Mouse (Mus musculus): Measurements from ENCODE around the gene Emc9. TPM values are rescaled to one million over a fixed set of nuclear protein-coding genes. Genes with fewer than 3 reads are reported as not detected.

The Emc9 gene
- polyA plus RNA-seq, 1 experiment from 2014 or later, result 46.2 TPM

DNA sequence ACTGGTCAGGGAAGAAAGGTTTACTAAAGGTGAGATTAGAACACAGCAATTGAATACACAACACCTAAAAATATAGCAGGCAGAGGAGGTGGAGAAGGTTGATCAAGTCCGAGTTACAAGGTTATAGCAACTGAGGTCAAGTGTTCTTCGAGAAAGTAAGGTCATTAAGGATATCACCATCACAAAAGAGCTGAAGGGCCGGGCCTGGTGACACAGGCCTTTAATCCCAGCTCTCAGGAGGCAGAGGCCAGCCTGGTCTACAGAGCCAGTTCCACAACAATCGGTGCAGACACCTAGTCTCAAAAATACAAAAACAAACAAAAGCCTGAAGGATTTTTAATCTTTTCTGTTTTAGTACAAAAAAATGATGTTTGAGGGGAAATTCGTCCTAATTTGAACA is 33.8 kb downstream of the Emc9 start:
- Histone ChIP-seq H3K9me3 (ENCODE audit: control insufficient read depth, low read length) (no peaks in the 10 kb centered on the region), H3K36me3 (ENCODE audit: control insufficient read depth, insufficient read depth, low read length) (peaks cover 17% of the 10 kb centered on the region), H3K27me3 (replicated peaks; ENCODE audit: control insufficient read depth, insufficient read depth, low read length) (no peaks in the 10 kb centered on the region), H3K4me2 (no peak overlapping the region), H3K4me3 (ENCODE audit: low read depth, low read length) (no peak overlapping the region), H3K4me1 (replicated peaks; ENCODE audit: control insufficient read depth, insufficient read depth, low read length) (no peaks in the 10 kb centered on the region; the same call in 1 of the 2 replicates), H3K9ac (ENCODE audit: low read depth, low read length) (no peak overlapping the region), H3K27ac (ENCODE audit: low read depth, low read length) (no peak overlapping the region)
- DNase-seq (ENCODE audit: low spot score) (no peak), ATAC-seq (replicated peaks; ENCODE audit: low FRiP score) (no peak)
- 74% methylated on average over 5 of the region's 5 CpGs for WGBS

DNA sequence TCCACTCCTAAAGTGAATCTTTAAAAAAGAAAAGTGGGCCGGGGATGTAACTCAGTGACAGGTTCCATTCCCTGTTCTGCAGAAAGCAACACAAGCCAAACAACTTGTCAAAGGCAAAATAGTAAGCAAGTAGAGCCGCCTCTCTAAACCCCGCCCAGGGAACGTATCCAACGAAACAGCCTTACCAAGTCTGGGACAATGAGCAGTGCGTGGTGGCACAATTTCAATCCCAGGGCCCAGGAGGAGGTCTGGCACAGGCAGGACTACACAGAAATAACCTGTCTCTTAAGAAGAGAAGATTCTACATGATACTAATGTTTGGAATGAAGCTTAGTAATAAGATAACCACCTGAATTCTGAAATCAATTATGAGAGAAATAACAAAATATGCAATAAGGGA is 34.9 kb downstream of the Emc9 start:
- DNase-seq (ENCODE audit: low spot score) (no peak), ATAC-seq (replicated peaks; ENCODE audit: low FRiP score) (no peak)
- H3K4me3 ChIP-seq (ENCODE audit: low read depth, low read length), result no peak overlapping the region
- peaks cover 24% of the 10 kb centered on the region for H3K36me3 ChIP-seq (ENCODE audit: control insufficient read depth, insufficient read depth, low read length)
- no peaks in the 10 kb centered on the region for H3K9me3 ChIP-seq (ENCODE audit: control insufficient read depth, low read length)
- no peak overlapping the region for H3K4me2 ChIP-seq
- no peak overlapping the region for H3K9ac ChIP-seq (ENCODE audit: low read depth, low read length)
- no peaks in the 10 kb centered on the region for H3K4me1 ChIP-seq (replicated peaks; ENCODE audit: control insufficient read depth, insufficient read depth, low read length)
- H3K27ac ChIP-seq (ENCODE audit: low read depth, low read length), result no peak overlapping the region
- no peaks in the 10 kb centered on the region for H3K27me3 ChIP-seq (replicated peaks; ENCODE audit: control insufficient read depth, insufficient read depth, low read length)
- WGBS, result 89% methylated on average over 6 of the region's 6 CpGs

DNA sequence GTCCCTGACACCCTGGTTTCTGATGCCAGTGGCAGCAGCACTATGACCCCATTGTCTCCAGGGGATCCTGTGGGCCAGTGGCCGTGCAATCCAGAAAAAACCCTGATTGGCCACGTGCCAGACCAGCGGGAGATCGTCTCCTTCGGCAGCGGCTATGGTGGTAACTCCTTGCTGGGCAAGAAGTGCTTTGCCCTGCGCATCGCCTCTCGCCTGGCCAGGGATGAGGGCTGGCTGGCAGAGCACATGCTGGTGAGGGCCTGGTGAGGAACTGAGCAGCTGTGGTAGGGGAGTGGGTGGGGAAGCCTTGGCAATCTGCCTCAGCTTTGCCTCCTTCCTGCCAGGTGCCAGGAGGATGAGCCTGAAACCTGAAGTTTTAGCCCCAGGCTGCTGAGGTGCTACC is 40.8 kb downstream of the Emc9 start:
- Histone ChIP-seq H3K4me2 (no peak overlapping the region), H3K27ac (ENCODE audit: low read depth, low read length) (no peak overlapping the region), H3K27me3 (replicated peaks; ENCODE audit: control insufficient read depth, insufficient read depth, low read length) (no peaks in the 10 kb centered on the region), H3K36me3 (ENCODE audit: control insufficient read depth, insufficient read depth, low read length) (peaks cover 43% of the 10 kb centered on the region), H3K9me3 (ENCODE audit: control insufficient read depth, low read length) (no peaks in the 10 kb centered on the region), H3K4me3 (ENCODE audit: low read depth, low read length) (no peak overlapping the region), H3K4me1 (replicated peaks; ENCODE audit: control insufficient read depth, insufficient read depth, low read length) (peaks cover 17% of the 10 kb centered on the region), H3K9ac (ENCODE audit: low read depth, low read length) (no peak overlapping the region)
- no peak for ATAC-seq (replicated peaks; ENCODE audit: low FRiP score)
- 89% methylated on average over 9 of the region's 9 CpGs for WGBS
- DNase-seq (ENCODE audit: low spot score), result no peak

DNA sequence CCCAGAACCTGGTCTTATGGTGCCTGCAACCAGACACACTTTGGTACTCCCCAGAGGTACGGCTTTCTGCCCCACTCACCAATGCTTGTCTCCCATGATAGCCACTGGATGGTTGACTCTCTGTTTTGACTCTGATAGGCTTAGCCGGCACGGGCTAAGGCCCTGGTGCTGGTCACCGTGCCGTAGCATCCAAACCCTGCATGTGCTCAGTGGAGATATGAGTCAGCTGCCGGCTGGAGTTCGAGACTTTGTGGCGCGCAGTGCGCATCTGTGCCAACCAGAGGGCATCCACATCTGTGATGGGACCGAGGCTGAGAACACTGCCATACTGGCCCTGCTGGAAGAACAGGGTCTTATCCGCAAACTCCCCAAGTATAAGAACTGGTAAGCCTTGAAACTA is 42.8 kb downstream of the Emc9 start:
- no peaks in the 10 kb centered on the region for H3K27me3 ChIP-seq (replicated peaks; ENCODE audit: control insufficient read depth, insufficient read depth, low read length)
- H3K4me2 ChIP-seq, result peak overlapping the region; percentile 92
- H3K9ac ChIP-seq (ENCODE audit: low read depth, low read length), result no peak overlapping the region
- H3K27ac ChIP-seq (ENCODE audit: low read depth, low read length), result no peak overlapping the region
- H3K4me1 ChIP-seq (replicated peaks; ENCODE audit: control insufficient read depth, insufficient read depth, low read length), result peaks cover 17% of the 10 kb centered on the region
- DNase-seq (ENCODE audit: low spot score) (no peak), ATAC-seq (replicated peaks; ENCODE audit: low FRiP score) (no peak)
- H3K36me3 ChIP-seq (ENCODE audit: control insufficient read depth, insufficient read depth, low read length), result peaks cover 27% of the 10 kb centered on the region
- no peak overlapping the region for H3K4me3 ChIP-seq (ENCODE audit: low read depth, low read length)
- 91% methylated on average over 12 of the region's 12 CpGs for WGBS
- H3K9me3 ChIP-seq (ENCODE audit: control insufficient read depth, low read length), result no peaks in the 10 kb centered on the region

DNA sequence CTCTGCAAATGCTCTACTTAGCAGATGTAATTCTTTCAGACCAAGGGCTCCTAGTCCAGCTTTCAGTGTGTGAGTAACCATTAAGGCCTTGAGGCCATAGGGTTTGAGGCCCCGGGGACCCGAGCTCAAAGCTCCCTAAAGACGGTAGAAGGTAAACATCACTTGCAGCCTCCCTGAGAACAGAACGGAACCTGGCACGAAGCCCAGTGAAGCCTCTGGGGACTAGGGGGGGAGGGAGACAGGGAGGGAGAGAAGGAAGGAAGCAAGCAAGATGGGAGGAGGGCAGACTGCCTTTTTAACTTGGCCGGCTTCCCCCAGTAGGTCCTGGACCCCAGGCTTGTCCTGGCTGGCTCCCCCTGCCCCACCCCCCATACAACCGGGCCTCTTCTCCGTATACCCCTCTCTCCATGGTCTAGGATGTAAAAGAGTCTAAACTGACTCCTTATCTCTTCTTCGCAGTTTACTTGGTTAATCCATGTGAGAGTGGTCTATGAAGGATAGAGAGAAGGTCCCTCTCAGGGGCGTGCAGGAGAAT is 44.2 kb downstream of the Emc9 start:
- Histone ChIP-seq H3K4me2 (peak overlapping the region; percentile 92), H3K9ac (ENCODE audit: low read depth, low read length) (peak overlapping the region; percentile 88), H3K4me3 (ENCODE audit: low read depth, low read length) (peak overlapping the region; percentile 78), H3K36me3 (ENCODE audit: control insufficient read depth, insufficient read depth, low read length) (peaks cover 21% of the 10 kb centered on the region), H3K9me3 (ENCODE audit: control insufficient read depth, low read length) (no peaks in the 10 kb centered on the region), H3K4me1 (replicated peaks; ENCODE audit: control insufficient read depth, insufficient read depth, low read length) (peaks cover 17% of the 10 kb centered on the region), H3K27ac (ENCODE audit: low read depth, low read length) (peak overlapping the region; percentile 86), H3K27me3 (replicated peaks; ENCODE audit: control insufficient read depth, insufficient read depth, low read length) (no peaks in the 10 kb centered on the region)
- DNase-seq (ENCODE audit: low spot score), result peak; percentile 72
- 4% methylated on average over 10 of the region's 10 CpGs for WGBS
- ATAC-seq (replicated peaks; ENCODE audit: low FRiP score), result peak; percentile 59

DNA sequence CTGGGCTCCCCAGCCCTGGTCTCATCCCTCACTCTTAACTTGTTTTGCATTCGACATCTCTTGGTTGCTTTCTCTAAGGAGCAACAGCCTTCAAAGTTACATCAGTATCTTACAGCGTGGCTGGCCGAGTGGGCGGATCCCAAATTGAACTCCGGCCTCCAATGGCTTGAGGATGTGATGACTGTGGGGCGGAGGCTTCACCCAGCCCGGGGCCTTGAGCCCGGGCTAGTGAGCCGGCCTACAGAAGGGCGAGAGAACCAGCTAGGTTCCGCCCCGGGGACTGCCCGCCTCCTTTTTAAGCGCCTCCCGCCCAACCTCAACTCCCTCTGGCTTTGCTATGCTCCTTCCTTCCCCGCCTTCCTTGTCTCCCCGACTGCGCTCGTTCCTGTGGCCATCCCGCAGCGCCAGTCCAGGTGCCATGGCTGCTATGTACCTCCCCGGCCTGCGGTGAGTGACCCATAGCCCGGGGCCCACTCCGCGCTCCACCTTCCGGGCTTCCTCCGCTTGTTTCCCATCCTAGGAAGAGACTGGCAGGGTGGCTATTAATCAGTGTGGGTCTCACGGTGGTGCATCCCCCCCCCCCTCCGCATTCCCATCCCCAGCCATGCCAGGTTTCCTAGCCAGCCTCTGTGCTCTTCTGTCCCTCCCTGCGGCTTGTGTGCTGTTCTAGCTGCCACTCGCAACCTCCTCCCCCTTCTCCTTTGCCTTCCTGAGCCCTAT is 44.9 kb downstream of the Emc9 start, which contains the start of gene Pck2:
Gene Pck2, plus strand, starts transcription at position 200 of the 720 bp plus-strand sequence.
- Histone ChIP-seq H3K9ac (ENCODE audit: low read depth, low read length) (peak within 1 kb of the TSS; percentile 88), H3K4me3 (ENCODE audit: low read depth, low read length) (peak within 1 kb of the TSS; percentile 78), H3K4me1 (replicated peaks; ENCODE audit: control insufficient read depth, insufficient read depth, low read length) (peaks cover 17% of the 10 kb centered on the region), H3K4me2 (peak within 1 kb of the TSS; percentile 92), H3K27ac (ENCODE audit: low read depth, low read length) (peak within 1 kb of the TSS; percentile 86), H3K27me3 (replicated peaks; ENCODE audit: control insufficient read depth, insufficient read depth, low read length) (no peaks in the 10 kb centered on the region), H3K9me3 (ENCODE audit: control insufficient read depth, low read length) (no peaks in the 10 kb centered on the region), H3K36me3 (ENCODE audit: control insufficient read depth, insufficient read depth, low read length) (peaks cover 19% of the 10 kb centered on the region)
- under 1% methylated on average over 32 of the region's 32 CpGs for WGBS
- DNase-seq (ENCODE audit: low spot score) (peak; percentile 85), ATAC-seq (replicated peaks; ENCODE audit: low FRiP score) (peak; percentile 98)

DNA sequence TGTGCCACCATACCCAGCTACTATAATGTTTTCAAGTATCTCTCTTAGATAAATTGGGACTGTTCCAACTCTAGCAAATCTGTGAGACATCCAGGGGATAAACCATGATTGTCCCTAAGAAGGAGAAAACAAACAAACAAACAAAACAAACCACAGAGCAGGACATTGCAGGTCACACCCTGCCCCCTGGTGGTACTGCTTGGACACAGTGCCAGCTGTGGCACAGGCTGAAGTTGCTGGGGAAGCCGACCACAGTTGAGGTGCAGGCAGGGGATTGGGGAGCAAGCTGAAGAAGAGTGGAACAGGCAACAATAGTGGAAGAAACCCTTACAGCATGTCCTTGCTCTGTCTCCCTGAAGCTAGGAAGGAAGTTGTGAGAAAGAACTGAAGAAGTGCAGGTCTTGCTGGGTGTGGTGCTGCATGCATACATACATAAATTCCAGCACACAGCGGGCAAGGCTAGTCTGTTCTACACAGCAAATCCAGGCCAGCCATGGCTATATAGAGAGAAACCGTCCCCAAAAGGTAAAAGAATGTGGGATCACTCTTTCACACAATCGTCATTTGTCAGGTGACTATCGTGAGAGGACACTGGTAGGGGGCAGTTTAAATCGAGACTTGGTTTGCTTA is 48.9 kb downstream of the Emc9 start:
- H3K9ac ChIP-seq (ENCODE audit: low read depth, low read length), result no peak overlapping the region
- WGBS, result 48% methylated on average over 6 of the region's 6 CpGs
- no peak overlapping the region for H3K4me2 ChIP-seq
- H3K4me3 ChIP-seq (ENCODE audit: low read depth, low read length), result no peak overlapping the region
- no peaks in the 10 kb centered on the region for H3K9me3 ChIP-seq (ENCODE audit: control insufficient read depth, low read length)
- no peak for ATAC-seq (replicated peaks; ENCODE audit: low FRiP score)
- DNase-seq (ENCODE audit: low spot score), result no peak
- 0 out of 2 replicates have a peak, but pooled peaks cover 3% of the 10 kb centered on the region for H3K27me3 ChIP-seq (replicated peaks; ENCODE audit: control insufficient read depth, insufficient read depth, low read length)
- H3K36me3 ChIP-seq (ENCODE audit: control insufficient read depth, insufficient read depth, low read length), result no peaks in the 10 kb centered on the region
- no peak overlapping the region for H3K27ac ChIP-seq (ENCODE audit: low read depth, low read length)
- H3K4me1 ChIP-seq (replicated peaks; ENCODE audit: control insufficient read depth, insufficient read depth, low read length), result peaks cover 10% of the 10 kb centered on the region

All from liver, embryonic 11.5 days (tissue).